Mouse (Mus musculus) gastrocnemius, postnatal 10 days (tissue): ENCODE results near the gene Msx2. TPM values are rescaled to one million over a fixed set of nuclear protein-coding genes. Genes with fewer than 3 reads are reported as not detected.

Experiments used
- DNase-seq: peaks from one replicate; pipeline ENCODE4 v3.0.0; 2021; ENCODE audit warnings: mixed read lengths
- long read RNA-seq, 2 experiments: library from polyadenylated mRNA; stranded (forward); transcript quantifications; one replicate each; pipeline ENCODE4 v2.0.0; 2021
- total RNA-seq, 2 experiments: library from RNA; stranded (reverse); gene quantifications; 2 replicates each; pipeline ENCODE4 v1.2.3; 2021

The Msx2 gene
- total RNA-seq = under 1 TPM in 1 of 2 experiments, not detected in 1; 0.23 TPM
- long read RNA-seq, experiment 1 = 0 reads
- long read RNA-seq, experiment 2 = 0 reads

DNA sequence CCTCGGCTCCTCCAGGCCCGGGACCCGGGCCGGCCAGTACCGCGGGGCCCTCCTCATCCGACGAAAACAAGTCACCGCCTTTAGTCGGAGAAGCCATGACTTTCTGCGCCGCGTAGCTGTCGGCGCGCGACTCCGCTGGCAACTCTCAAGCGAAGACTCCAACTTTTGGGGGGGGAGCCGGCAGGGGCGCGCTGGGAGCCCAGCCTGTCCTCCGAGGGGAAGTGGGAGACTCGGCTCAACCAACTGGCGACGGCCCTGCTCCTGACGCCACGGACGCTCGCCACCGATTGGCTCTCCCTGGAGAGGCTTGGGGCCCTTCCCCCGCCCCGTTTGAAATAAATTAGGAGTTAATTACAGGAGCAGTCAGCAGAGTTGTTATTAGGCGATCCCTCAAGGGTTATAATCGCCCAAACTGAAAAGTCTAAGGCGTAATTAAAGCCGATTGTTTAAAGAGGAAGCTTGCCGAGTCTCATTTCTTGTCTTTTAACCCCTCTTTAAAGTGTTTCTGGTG, at the start of gene Msx2:
Gene Msx2, minus strand, starts transcription at position 461 of the 511 bp plus-strand sequence.
- DNase-seq = peak; percentile 54

DNA sequence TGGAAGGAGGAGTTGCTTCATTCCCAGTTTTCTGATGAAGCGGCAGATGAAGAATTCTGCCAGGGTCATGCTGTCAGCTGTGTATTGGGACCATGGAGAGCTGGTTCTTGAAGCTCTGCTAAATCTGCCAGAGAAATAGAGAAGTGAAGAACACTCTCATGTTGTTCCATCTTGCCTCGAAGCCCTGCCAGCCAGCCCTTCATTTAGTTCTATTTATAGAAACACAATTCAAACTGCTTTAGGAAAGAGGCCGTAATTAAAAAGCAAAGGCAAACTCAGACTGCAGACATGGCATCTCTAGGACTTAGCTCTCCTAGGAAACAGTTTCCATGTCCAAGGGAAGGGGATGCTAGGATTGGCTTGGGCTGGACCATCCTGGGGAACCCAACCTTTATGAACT, 48.6 kb upstream of the Msx2 start:
- no peak for DNase-seq

DNA sequence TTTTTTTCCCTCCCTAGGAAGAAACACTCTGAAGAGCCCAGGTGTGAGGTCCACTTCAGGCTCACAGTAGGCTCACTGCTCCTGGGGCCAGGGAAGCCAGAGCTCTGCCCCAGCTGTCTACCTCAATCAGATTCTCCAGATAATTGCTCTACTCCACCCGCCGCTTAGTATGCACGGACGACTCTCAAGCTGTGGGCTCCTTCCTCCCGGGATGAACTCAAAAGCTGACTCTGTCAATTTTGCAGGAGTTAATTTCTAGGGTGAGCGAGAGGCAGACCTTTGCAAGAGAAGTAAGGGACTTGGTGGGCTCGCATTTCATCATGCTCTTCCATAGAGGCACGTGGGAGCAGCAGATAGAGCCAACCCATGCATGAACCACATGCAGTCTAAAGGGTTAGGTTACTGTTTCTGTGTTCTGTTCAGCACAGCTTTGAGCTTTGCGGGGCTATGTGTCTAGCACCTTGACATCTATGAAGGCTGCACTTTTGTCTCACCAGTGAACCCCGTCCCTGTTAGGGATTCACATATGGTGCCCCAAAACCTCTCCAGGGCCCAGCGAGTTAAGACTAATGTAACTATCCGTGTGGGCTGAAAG, 47.6 kb upstream of the Msx2 start:
- no peak for DNase-seq

GRCm38 (mm10) chr13:53519727-53520126, 46.9 kb upstream of the Msx2 start:
- no peak for DNase-seq

DNA sequence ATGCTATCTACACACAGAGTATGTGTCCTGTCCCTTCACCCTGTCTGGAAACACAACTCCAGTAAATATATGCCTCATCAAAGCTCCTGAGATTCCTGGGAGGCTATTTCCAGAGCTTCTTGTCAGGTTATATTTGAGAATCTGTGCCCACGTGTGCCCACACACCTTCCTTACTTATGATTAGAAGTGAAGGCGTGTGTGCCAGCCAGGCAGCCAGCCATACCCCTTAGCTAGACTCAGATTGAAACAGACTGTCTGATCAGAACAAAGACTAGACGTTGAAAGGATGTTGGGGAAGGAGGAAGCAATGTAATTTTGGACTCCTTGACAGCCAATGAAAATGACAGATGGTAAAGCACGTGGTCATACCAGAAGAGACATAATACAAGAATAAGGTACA, 45.4 kb upstream of the Msx2 start:
- DNase-seq = no peak

DNA sequence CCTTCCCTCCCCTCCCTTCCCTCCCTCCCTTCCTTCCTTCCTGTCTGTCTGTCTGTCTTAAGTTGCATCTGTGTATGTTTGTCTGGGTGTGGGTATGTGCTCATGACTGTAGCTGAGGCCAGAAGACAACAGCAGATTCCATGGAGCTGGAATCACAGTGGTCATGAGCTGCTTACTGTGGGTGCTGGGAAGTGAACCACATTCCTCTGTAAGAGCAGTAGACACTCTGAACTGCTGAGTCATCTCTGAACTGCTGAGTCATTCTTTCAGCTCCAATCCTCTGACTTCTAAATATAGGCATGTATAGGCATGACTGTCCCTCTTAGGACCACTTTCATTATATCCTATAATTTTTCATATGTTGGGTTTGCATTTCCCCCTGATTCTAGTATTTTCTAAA, 41.7 kb upstream of the Msx2 start:
- DNase-seq = no peak

DNA sequence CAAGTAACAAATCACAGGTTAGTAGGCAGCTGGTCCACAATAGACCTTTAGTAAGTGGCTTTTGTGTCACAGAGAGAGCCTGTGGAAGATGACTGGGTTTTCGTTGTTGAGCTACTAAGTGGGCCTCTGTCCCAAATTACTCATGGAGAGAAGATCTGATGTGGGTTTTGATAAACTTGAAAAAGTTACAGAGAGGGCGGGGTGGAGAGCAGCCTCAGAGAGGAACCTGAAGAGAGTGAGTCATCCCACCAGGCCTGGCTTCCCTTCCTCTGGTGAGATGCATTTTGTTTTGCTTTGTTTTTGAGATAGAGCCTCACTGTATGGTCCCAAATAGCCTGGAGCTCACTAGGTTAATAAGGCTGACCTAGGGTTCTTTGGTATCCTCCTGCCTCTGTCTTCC, 38.5 kb upstream of the Msx2 start:
- DNase-seq = no peak

- no peak for DNase-seq
Measured at GRCm38 (mm10) chr13:53502406-53502805, 29.5 kb upstream of the Msx2 start.

DNA sequence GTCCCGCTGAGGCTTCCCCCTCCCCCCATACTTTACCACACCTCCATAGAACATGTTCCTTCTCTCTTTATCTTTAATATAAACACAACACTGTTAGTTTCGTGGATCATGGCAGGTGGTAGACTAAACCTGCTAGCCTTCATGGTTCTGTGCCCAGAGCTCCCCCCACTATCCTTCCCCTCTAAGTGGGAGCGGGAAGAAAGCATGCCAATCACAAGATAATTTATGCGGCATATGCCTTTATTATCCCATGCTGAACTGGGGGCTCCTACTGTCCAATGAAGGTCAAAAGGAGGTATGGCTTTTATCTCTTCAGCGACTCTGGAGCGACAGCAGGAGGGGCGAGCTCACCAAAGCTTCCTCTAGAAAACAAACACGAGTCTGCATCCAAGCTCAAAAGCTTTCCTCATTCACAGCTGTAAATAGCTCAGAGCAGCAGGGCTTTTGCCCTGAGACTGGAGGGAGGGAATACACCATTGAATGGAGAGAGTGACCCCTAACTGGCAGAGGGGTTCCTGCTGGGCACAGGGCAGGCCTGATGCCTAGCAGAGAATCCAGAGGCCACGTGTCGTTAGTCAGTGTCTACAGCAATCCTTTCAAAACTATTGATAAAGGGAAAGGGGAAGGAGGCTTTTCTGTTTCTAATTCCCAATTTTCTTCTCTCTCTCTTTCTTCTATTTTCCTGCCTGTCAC, 28.8 kb upstream of the Msx2 start:
- DNase-seq = no peak

GRCm38 (mm10) chr13:53501057-53501456, 28.2 kb upstream of the Msx2 start:
- no peak for DNase-seq

DNA sequence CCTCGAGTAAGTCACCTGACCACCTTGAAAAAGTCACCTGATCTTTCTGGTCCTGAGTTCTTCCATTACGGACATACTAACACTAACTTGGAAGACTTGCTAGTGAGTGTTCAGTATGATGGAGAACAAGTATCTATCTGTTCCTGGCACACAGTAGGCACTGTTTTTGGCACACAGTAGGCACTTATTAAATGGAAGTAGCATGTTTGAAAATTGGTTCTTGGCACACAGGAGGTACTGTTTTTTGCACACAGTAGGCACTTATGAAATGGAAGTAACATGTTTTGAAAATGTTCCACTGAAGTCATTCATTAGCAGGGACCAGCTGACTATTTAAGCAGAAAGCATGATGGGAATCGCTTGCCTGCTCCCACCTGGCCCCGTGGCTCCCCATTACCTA, 13.6 kb upstream of the Msx2 start:
- no peak for DNase-seq

DNA sequence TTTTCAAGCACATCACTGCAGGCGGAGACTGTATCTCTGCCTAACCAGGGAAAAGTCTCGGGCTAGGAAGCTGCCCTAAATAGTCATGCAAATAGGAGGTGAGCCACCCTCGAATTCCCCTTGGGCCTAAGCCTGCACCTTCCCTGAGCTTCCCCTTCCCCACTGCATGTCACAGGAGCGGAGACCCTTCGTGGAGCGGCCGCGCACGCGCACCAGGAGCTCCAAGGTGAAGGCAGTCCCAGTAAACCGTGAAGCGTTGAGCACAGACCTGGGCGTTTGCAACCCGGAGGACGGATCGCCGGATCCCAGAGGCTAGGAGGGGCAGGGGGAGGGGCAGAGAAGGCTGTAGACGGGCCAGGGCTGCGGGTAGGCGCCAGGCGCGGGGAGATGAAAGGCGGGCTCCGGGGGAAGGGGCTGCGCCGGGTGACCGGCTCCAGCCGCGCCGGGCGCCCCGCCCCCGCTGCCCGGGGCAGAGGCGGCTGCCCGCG, 2.9 kb upstream of the Msx2 start:
- no peak for DNase-seq

DNA sequence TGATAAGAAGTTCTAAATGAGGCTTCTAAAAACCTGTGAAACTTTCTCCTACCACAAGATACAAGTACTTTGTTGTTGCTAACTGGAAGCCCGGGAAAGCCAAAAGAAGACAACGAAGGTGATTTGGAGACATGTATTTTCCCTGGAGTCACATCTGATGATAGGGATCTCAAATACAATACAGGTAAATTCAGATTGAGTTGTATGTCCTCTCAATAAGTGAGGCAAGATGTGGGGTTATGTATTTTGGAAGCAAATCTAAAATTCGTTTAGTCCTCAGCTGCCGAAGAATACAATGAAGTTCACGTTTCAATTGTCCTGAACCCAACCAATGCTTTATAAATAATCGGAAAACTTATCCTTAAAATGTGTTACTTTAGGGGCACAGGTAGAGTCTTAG, 1.6 kb upstream of the Msx2 start:
- DNase-seq = no peak

DNA sequence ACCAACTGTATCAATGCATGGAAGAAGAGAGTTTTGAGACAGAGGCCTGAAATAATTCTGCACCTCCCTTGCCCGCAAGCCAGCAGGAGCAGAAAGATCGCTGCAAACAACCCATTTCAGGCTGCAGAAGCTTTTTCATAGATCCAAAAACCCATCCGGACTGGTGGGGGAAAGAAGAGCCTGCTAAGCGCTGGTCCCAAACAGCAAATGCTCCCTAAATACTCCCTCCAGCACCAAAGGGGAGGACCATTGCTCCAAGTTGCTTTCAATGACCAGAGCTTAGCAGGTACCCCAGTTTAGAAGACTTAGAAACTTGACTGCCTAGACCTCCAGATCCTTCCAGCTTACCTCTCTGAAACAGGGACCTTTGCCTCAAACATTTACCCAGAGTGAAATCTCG, 1.1 kb upstream of the Msx2 start:
- DNase-seq = no peak

DNA sequence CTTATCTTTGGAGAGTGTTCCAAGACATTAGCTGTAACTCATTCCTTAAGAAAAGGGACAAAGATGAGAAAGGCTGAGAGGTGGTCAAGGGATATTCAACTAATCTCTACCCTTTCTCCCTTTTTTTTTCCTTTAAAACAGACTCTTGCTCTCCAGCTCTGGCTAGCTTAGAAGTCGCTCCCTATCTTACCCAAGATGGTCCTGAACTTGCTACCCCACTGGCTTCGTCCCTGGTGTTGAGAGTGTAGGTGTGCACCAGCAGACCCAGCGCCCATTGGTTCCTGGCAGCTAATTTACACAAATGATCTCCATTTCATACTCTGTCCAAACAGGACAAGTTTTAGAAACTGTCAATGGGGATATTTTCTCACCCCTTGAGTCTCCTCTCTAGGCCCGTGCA, 417 bp upstream of the Msx2 start:
- no peak for DNase-seq

DNA sequence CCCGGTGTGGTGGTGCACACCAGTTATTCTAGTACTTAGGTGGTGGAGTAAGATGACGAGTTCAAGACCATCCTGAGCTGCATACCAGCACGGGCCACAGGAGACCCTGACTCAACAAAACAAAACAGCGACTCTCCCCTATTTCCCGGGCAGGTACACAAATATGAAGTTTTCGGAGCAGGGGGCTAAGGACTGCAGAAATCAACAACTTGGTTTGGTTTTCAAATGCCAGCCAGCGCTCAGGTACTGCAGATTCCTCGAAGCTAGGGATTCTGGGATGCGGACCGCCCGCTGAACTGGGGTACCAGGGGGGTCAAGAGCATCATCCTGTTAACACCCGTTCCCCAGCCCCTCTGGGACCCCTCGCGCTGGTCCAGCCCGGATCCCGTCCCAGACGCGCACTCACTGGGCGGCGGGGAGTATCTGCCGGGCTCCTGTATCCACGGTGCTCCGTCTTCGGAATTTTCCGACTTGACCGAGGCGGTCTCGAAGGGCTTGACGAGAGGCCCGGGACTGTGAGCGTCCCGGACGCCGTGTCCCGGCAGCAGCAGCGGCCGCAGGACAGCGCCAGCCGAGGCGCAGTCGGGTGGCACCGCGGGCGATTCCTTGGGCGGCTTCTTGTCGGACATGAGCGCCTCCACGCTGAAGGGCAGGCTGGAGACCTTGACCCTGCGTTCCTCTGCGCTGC, 804 bp downstream of the Msx2 start:
- DNase-seq = no peak

DNA sequence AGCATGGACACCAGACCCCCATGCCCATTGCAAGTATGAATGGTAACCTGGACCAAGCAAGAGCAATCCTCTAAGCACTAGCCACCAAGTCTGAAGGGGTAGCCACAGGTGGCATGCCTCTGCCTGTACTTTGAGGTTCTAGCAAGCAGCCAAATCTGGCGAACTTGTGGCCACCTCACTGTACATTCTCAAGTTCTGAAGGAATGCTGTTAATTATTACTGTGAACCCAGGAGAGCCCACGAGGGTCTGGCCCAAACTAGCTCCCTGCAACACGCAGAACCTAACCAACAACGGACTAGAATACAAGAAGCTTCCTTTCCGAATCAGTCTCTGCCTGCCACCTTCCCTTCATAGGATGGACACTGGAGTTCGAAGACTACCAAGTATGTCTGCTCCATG, 1.5 kb downstream of the Msx2 start:
- no peak for DNase-seq

DNA sequence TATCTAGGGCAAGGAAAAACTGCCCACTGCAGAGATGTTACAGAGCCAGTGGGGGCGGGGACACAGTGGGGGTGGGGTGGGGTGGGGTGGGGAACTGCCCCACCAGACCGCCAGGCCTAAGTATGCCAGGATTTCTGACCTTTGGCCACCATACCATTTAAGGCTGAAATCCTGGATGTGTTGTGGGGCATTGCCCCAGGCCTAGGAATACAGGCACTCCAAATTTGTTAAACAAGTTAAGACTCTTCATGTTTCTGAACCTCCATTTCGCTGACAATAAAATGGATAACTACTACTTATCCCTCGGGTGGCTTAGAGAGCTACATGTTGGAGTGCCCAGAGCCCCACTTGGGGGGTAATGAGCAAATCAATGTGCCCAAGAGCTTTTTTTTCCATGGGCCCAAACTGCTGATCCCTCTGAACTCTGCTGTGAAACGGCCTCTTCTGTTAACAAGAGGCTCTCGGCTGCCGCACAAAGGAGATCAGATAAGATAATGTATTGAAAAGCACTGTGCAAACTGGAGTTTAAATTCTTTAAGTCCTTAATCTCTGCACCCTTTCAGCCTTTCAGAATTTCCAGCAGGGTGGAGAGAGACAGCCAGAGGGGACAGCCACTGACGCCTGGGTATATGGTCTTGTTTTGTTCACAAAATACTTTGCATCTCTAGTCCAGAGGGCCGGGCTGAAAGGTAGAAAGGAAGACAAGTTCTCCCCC, 2.3 kb downstream of the Msx2 start:
- DNase-seq = no peak

- DNase-seq = no peak
Measured at GRCm38 (mm10) chr13:53469756-53470155, 3.1 kb downstream of the Msx2 start.

DNA sequence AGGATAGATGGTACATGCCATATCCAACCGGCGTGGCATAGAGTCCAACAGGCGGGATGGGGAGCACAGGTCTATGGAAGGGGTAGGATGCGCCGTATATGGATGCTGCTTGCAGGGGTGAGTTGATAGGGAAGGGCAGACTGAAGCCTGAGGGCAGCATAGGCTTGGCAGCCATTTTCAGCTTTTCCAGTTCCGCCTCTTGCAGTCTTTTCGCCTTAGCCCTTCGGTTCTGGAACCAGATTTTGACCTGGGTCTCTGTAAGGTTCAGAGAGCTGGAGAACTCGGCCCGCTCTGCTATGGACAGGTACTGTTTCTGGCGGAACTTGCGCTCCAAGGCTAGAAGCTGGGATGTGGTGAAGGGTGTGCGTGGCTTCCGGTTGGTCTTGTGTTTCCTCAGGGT, 4.7 kb downstream of the Msx2 start:
- DNase-seq = no peak

DNA sequence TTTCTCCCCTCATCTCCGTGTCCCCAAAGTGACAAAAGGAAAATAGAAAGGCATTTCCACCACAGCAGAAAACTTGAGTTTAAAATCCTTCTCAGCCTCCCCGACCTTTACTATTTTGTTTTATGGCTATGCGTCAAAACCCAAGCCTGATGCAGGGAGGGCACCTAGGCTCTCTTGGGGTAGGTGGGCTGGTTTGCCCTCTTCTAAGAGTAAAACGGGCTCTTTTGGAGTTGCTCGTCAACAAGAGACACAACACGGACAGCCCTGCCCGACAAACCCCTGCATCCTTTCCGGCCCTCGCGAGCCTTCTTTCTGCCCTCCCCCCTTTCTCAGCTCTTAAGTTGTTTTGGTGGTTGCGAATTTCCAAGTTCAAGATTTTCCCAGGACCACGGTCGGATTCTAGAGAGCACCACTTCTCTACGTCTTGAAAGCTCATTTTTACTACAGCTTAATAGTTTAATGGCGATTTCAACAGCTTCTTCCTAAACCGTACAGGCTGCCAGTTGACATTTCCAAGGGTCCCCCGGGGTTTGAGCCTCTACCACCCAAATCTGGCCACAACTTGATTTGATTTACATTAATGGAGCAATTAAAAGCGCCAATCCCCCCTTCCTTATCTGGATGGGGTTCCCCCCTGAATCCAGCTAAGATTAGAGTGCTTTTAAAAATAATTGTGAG, 6.5 kb downstream of the Msx2 start:
- no peak for DNase-seq

DNA sequence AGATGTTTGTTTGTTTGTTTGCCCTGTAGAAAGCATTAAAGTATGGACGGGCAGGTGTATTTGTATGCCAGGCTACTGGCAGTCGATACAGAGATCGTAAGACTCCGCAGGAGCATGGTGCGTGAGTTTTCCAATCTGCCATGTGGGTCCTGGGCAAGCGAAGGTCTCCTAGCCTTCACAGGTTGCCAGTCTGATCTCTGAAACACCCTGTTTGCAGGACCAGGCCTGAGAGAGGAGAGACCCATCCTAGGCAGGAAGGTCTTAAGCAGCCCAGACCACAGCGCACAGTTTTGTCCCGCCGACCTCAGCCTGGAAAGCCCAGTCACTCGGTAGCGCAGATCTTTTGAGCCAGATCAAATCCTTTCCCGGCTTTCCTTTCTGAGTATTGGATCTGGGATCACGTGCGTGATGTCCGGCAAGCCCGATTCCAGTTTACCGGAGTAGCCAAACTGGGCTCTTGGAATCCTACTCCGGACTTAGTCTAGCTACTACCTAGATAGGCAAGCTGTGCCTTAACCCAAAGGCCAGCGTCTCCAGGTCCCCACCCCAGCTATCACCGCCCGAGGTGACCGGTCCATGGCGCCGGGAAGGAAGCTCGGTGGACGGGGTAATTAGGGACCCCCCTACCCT, 7.6 kb downstream of the Msx2 start:
- no peak for DNase-seq
